Mouse (Mus musculus): ENCODE measurements at regions not wholly inside any gene's neighbourhood (a gene's known extent, or its start where the extent isn't known, plus 50 kb on each side); places are given as distances from the start of the nearest gene placed in this dataset.

DNA sequence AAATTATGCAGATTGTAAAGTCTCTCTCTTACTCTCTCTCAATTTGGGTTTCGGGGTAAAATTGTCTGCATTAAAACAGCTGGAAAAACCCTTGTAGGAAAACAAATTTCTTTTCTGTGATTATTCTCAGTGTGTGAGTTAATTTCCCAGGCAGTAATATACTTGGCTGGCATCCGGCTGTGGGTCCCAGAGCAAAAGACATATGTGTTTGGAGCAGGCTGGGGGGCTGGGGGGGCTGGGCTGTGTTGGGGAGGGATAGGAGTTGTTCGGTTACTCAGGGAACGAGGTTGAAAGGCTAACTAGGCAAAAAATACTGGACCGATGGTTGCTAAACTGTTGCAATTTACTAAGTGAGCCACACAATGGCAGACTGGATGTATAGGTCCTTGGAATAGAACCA, 175.3 kb upstream of the Rbfox1 start:
- no peak for TF ChIP-seq CTCF (IDR thresholded peaks at IDR 0.05; ENCODE audit: low read depth)
- no peak for TF ChIP-seq EP300 (optimal IDR thresholded peaks at IDR 0.05)

Measured in stomach, postnatal 0 days (tissue).